Mouse (Mus musculus) heart, adult 8-10 months (tissue): ENCODE results near the gene Olfr1277. TPM values are rescaled to one million over a fixed set of nuclear protein-coding genes. Genes with fewer than 3 reads are reported as not detected.

Source experiments
- DNase-seq: peaks from one replicate; pipeline ENCODE4 v3.0.0; 2022; ENCODE audit warnings: low spot score
- total RNA-seq, 4 experiments: library from RNA; stranded (reverse); gene quantifications; 2 replicates each; pipeline ENCODE4 v1.2.4; 2022

Gene Olfr1277
- total RNA-seq: not detected

DNA sequence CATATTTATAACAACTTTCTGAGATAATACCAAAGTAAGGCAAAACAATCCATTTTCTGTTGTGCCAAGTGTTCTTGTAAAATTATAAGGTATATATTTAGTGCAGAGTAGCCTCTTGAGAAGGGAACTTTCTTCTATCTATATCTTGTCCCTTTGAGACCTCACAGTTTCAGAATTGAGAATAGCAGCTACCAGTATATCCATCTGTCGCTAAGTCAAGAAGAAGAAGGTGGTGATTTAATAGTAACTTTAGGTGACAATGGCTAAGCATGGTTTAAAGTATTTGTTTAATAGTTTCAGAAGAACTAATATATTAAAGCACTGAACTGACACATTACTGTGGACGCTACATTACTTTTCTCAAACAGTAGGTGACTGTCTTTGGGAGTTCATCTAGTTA, at the start of gene Olfr1277:
TSS of gene Olfr1277 (minus strand) at position 101 of the 400 bp plus-strand sequence.
- DNase-seq: no peak

DNA sequence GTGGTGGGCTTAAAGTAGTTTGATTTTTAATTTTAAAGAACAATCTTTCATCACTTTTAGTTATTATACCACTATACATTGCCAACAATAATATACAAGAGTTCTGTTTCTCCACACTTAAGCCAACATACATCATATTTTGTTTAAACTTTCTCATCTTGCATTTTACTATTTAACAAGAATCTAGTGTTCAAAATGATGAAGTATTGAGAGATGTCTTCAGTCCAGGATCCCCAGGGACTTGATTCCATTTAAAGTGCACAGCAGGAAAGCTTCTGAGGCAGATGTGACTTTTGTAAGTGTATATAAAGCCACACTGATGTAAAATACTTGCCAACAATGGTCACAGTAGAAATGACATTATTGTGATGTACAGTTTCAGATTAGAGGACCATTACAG, 39.8 kb upstream of the Olfr1277 start, which contains the start of gene Olfr1280:
TSS of gene Olfr1280 (plus strand) at position 301 of the 400 bp plus-strand sequence.
- no peak for DNase-seq

DNA sequence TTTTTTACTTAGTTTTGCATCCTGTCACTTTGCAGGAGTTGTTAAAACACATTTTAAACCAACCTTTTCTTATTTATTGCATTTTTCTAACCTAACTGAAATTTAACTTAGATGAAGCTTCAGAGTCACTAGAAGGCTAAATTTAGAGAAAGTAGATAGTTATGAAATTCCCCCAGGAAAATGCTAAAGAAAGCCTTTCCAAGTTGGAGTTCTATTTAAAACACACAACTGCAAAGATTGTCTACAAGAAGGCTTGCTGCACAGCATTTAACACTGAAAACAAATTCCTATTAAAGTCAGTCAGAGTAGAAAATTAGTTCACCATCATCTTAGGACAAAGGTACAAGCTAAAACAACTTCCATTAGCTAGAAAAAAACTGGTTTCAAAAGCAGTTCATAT, 26.5 kb upstream of the Olfr1277 start, which contains the start of gene Olfr1279:
TSS of gene Olfr1279 (plus strand) at position 262 of the 400 bp plus-strand sequence.
- no peak for DNase-seq

DNA sequence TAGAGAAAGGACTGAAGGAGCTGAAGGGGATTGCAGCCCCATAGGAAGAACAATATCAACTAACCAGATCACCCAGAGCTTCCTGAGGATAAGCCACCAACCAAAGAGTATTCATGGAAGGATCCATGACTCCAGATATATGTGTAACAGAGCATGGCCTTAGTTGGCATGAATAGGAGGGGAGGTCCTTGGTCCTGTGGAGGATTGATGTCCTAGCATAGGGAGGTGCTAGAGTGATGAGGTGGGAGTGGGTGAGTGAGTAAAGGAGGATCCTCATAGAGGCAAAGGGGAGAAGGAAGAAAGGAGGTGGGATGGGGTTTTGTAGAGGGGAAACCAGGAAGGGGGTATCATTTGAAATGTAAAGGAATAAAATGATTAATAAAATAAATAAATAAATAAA, 24.6 kb upstream of the Olfr1277 start:
- no peak for DNase-seq

DNA sequence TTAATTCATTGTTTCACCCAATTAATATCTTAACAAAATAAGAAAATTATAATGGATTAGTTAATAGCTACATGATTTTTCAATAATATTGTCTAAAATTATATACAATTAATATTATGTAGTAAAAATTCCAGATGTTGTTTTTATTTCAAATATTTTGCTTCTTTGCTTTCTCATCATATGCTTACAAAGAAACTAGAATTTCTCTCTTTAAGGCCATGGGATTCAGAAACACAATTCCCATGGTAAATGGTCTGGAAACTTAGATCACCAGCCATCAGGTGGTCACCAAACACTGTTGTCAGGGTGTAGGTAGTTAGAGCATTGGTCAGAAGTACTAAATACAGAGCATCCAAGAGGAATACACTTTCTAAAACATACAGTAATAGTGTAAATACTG, 15.9 kb upstream of the Olfr1277 start, which contains the start of gene Olfr1278:
TSS of gene Olfr1278 (plus strand) at position 301 of the 400 bp plus-strand sequence.
- DNase-seq: no peak

DNA sequence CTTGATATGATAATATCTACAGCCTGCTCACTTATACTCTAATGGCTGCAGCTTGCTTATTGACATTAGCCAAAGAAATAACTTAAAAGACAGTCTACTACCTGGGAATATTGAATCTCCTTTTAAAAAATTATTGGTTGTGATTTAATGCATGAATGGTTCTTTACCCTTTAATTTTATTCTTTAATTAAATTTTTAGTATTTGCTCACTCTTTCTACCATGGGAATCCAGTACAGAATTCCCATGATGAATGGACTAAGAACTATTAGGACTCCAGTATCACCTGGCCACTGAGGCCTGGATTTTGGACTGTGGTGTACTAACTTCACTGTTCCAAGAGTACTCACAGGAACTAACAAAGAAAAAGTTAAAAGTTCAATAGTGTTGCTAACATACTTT, 19.7 kb downstream of the Olfr1277 start, which contains the start of gene Olfr1276:
TSS of gene Olfr1276 (plus strand) at position 301 of the 400 bp plus-strand sequence.
- DNase-seq: no peak

DNA sequence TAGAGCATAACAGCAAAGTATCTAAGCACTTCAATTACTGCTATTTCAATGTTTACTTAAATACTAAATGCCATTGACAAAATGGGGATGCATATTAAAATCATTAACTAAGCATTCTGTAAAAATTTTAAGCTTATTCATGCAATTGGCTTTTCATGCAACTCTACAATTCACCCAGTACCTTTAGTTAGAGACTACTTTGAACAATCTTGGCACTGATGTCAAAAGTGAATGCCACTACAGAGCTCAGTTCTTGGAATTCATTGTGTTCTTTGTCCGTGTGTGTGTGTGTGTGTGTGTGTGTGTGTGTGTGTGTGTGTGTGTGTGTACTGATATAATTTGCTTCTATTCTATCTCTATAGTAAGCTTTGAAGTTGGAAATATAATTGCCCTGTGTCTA, 38.7 kb downstream of the Olfr1277 start, which contains the start of gene Olfr1275:
TSS of gene Olfr1275 (minus strand) at position 101 of the 400 bp plus-strand sequence.
- DNase-seq: no peak

DNA sequence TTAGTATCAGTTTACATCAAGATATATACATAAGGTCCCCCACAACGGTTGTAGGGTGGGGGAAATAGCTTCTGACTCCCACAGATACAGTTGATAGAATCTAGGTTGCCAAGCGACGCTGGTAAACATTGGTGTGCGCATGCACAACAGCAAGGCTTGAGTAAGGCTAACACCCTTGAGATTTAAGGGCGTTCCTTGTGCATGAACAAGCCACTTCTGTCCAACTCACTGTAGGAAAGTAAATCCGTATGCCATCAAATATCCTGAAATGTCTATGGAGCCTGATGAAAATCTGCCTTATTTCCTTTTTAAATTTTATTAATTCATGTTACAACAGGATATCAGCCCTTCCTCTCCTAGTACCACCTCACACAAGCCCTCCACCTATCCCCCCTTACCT, 44.4 kb downstream of the Olfr1277 start, which contains the start of gene 4930430A15Rik:
TSS of gene 4930430A15Rik (minus strand) at position 101 of the 400 bp plus-strand sequence.
- DNase-seq: no peak

Other genes starting within 250 kb of the Olfr1277 start
- not detected for gene Gm13941, start 168.1 kb downstream of the Olfr1277 start, total RNA-seq
- not detected for gene Gm15130, start 121.2 kb downstream of the Olfr1277 start, total RNA-seq
- not detected for gene 4930430A15Rik, start 44.5 kb downstream of the Olfr1277 start, total RNA-seq
- not detected for gene Olfr1275, start 38.8 kb downstream of the Olfr1277 start, total RNA-seq
- not detected for gene Olfr1276, start 19.6 kb downstream of the Olfr1277 start, total RNA-seq
- gene Olfr1278, start 16.0 kb upstream of the Olfr1277 start, total RNA-seq: not detected
- not detected for gene Olfr1279, start 26.5 kb upstream of the Olfr1277 start, total RNA-seq
- not detected for gene Olfr1280, start 39.9 kb upstream of the Olfr1277 start, total RNA-seq
- gene Olfr1281, start 52.4 kb upstream of the Olfr1277 start, total RNA-seq: not detected
- not detected for gene Olfr1282, start 62.0 kb upstream of the Olfr1277 start, total RNA-seq
- gene Olfr1283, start 92.7 kb upstream of the Olfr1277 start, total RNA-seq: not detected
- not detected for gene Olfr1284, start 101.4 kb upstream of the Olfr1277 start, total RNA-seq
- not detected for gene Olfr1286, start 149.0 kb upstream of the Olfr1277 start, total RNA-seq
- gene Olfr1287, start 175.0 kb upstream of the Olfr1277 start, total RNA-seq: not detected
- not detected for gene Olfr1288, start 200.0 kb upstream of the Olfr1277 start, total RNA-seq
- gene Olfr1289, start 206.7 kb upstream of the Olfr1277 start, total RNA-seq: not detected
- not detected for gene Olfr1290, start 219.7 kb upstream of the Olfr1277 start, total RNA-seq
- not detected for gene Olfr1291-ps1, start 223.1 kb upstream of the Olfr1277 start, total RNA-seq